Mouse (Mus musculus) liver, adult 2 months (tissue): ENCODE data around the gene Nfkbia.
A peak's percentile ranks its signal among the peaks of the same experiment; 100 is the strongest.

Experiments used
- CTCF ChIP-seq: fragments of 200-500 bp; IDR thresholded peaks from 2 replicates; pipeline ENCODE4 v1.5.1; 2011; ENCODE audit warnings: low read depth, low read length, control low read depth
- POLR2A ChIP-seq: fragments of 200-500 bp; IDR thresholded peaks from 2 replicates; pipeline ENCODE4 v1.6.1; 2011; ENCODE audit warnings: low read length, control low read depth; ENCODE audit not compliant: insufficient read depth; ENCODE audit errors: extremely low read depth

DNA sequence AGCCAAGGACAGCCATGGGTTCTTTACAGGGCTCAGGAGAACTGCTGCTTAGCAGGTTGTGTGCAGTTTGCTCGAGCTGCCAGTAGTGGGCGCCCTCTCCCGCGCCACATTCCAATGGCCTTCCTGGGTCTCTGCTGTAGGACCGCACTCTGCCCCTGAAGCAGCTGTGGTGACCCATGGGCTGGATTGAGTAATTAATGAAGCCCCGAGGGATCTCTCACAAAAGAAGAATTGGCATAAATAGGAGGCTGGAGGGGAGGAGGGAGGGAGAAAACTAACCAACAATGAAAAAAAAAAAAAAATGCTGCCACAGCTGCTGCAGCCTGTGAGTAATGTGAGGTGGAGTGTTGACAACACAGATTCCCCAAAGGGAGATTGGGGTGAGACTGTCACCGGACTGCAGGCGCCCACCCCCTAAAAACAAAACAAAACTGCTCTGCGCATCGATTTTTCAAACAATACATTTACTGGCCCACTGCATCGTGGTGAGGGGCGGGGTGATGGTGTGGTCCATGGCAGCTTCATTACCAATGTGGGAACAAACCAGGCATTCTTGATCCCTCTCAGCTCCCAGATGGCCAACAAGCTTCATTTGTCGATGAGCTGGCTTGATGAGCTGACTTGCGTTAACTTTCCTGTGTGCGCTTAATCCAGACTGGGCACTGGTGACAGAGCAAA lies 25.8 kb upstream of the Nfkbia start:
- TF ChIP-seq POLR2A, result no peak
- peak; percentile 85 for TF ChIP-seq CTCF
